Mouse (Mus musculus) heart, embryonic 14.5 days (tissue): ENCODE data around the gene Gtf2h4. TPM values are rescaled to one million over a fixed set of nuclear protein-coding genes. Genes with fewer than 3 reads are reported as not detected.

Source experiments
- ATAC-seq: fragments of 200-750 bp; cut with Nextera tagmentation; 2 replicates; pipeline ENCODE4 v1.8.0; 2017; ENCODE audit warnings: low read depth, moderate TSS enrichment; ENCODE audit not compliant: insufficient number of reproducible peaks, insufficient read depth, low FRiP score
- H3K27ac ChIP-seq, 2 experiments: fragments of 200-500 bp in 1 of 2; fragments of 300-500 bp in 1 of 2; sonication (generic) in 1 of 2; replicated peaks in 1 of 2; 2 replicates each; pipeline ENCODE4 v1.5.1; 2012 to 2014; ENCODE audit warnings: low read depth in 2 of 2, low read length in 2 of 2, control low read depth in 1 of 2, mild to moderate bottlenecking in 1 of 2, mixed read lengths in 1 of 2; ENCODE audit not compliant: control insufficient read depth in 1 of 2, insufficient read depth in 1 of 2
- H3K27me3 ChIP-seq: fragments of 300-500 bp; sonication (generic); 2 replicates; pipeline ENCODE4 v1.6.1; 2014; ENCODE audit warnings: mild to moderate bottlenecking, low read length, control low read depth; ENCODE audit not compliant: control insufficient read depth, insufficient read depth
- H3K36me3 ChIP-seq: fragments of 300-500 bp; sonication (generic); 2 replicates; pipeline ENCODE4 v1.6.1; 2014; ENCODE audit warnings: mild to moderate bottlenecking, control low read depth, low read length, mixed read lengths; ENCODE audit not compliant: control insufficient read depth, insufficient read depth
- H3K4me1 ChIP-seq, 2 experiments: fragments of 200-500 bp in 1 of 2; fragments of 300-500 bp in 1 of 2; sonication (generic) in 1 of 2; 2 replicates each; pipeline ENCODE4 v1.6.1; 2012 to 2014; ENCODE audit warnings: low read length in 2 of 2, control low read depth in 1 of 2, mixed read lengths in 1 of 2; ENCODE audit not compliant: control insufficient read depth in 2 of 2, insufficient read depth in 2 of 2
- H3K4me2 ChIP-seq: fragments of 300-500 bp; sonication (generic); 2 replicates; pipeline ENCODE4 v1.6.1; 2014; ENCODE audit warnings: mild to moderate bottlenecking, low read length
- H3K4me3 ChIP-seq, 2 experiments: fragments of 200-500 bp in 1 of 2; fragments of 300-500 bp in 1 of 2; sonication (generic) in 1 of 2; 2 replicates each; pipeline ENCODE4 v1.5.1; 2012 to 2014; ENCODE audit warnings: low read length in 2 of 2, mild to moderate bottlenecking in 2 of 2, control low read depth in 1 of 2, low read depth in 1 of 2, moderate library complexity in 1 of 2; ENCODE audit not compliant: control insufficient read depth in 1 of 2, insufficient read depth in 1 of 2
- H3K9ac ChIP-seq: fragments of 300-500 bp; sonication (generic); 2 replicates; pipeline ENCODE4 v1.6.1; 2014; ENCODE audit warnings: mild to moderate bottlenecking, low read length
- H3K9me3 ChIP-seq: fragments of 300-500 bp; sonication (generic); 2 replicates; pipeline ENCODE4 v1.6.1; 2016; ENCODE audit warnings: low read length, control low read depth; ENCODE audit not compliant: control insufficient read depth
- WGBS: fragments of 180-500 bp; shearing (Covaris S2); extraction: QIAGEN DNeasy Blood & Tissue Kit; methylation state at CpG from one replicate; pipeline ENCODE4 v1.1.7; 2014; 5-methylcytosine and 5-hydroxymethylcytosine counted together
- polyA plus RNA-seq: library from polyadenylated mRNA; unstranded; fragments of >200 nt; fragmentation: Nextera tagmentation; extraction: Ambion mirVana; gene quantifications from 2 replicates; pipeline ENCODE4 v1.2.1, GENCODE M21; 2014

Gtf2h4 gene
- polyA plus RNA-seq, 1 experiment from 2014 or later = 23.8 TPM

GRCm38 (mm10) chr17:35696691-35697090 lies 23.2 kb upstream of the Gtf2h4 start:
- Histone ChIP-seq H3K4me2 (peak overlapping the region; percentile 72), H3K27me3 (no peaks in the 10 kb centered on the region), H3K4me3 (peak overlapping the region in 1 of 2 experiments; percentile 40; a peak in 3 of 4 replicates), H3K36me3 (peaks cover 35% of the 10 kb centered on the region), H3K9me3 (peaks cover 5% of the 10 kb centered on the region), H3K27ac (peak overlapping the region in 1 of 2 experiments; percentile 97; a peak in 2 of 4 replicates), H3K4me1 (peaks cover 19% of the 10 kb centered on the region in 2 experiments), H3K9ac (peak overlapping the region; percentile 72)
- 46% methylated on average over 6 of the region's 6 CpGs for WGBS
- ATAC-seq = no peak

- H3K27me3 ChIP-seq = no peaks in the 10 kb centered on the region
- ATAC-seq = no peak
These were observed 21.8 kb upstream of the Gtf2h4 start for GRCm38 (mm10) chr17:35695289-35695688.

DNA sequence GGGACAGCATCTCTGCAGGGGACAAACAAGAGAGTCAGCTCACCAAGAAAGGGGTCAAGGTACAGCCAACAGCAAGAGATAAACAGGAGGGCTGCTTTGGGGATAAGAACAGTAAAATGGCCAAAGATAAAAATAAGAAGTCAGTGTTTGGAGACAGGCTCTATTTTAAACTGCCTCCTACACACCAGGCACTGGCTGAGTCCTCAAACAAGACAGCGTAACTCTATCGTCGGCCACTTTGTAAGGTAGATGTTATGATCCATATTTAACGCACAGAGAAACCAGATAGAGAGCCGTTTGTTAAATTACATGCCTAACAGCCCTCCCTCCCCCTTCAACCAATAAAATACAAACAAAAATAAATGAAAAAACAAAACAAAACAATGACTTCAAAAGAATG lies 20.4 kb upstream of the Gtf2h4 start:
- Histone ChIP-seq H3K4me3 (no peak overlapping the region), H3K9ac (no peak overlapping the region), H3K27ac (no peak overlapping the region), H3K9me3 (peaks cover 5% of the 10 kb centered on the region), H3K4me2 (no peak overlapping the region), H3K27me3 (no peaks in the 10 kb centered on the region), H3K4me1 (peaks cover 13% of the 10 kb centered on the region in 2 experiments), H3K36me3 (peaks cover 63% of the 10 kb centered on the region)
- ATAC-seq = no peak
- 58% methylated on average over 5 of the region's 5 CpGs for WGBS

More at GRCm38 (mm10) chr17:35695289-35695688, 21.8 kb upstream of the Gtf2h4 start:
- peaks cover 19% of the 10 kb centered on the region in 2 experiments for H3K4me1 ChIP-seq
- 91% methylated on average over 2 of the region's 2 CpGs for WGBS
- no peak overlapping the region for H3K9ac ChIP-seq
- no peak overlapping the region for H3K4me3 ChIP-seq
- H3K36me3 ChIP-seq = peaks cover 49% of the 10 kb centered on the region
- no peak overlapping the region for H3K27ac ChIP-seq
- H3K4me2 ChIP-seq = no peak overlapping the region
- peaks cover 5% of the 10 kb centered on the region for H3K9me3 ChIP-seq

DNA sequence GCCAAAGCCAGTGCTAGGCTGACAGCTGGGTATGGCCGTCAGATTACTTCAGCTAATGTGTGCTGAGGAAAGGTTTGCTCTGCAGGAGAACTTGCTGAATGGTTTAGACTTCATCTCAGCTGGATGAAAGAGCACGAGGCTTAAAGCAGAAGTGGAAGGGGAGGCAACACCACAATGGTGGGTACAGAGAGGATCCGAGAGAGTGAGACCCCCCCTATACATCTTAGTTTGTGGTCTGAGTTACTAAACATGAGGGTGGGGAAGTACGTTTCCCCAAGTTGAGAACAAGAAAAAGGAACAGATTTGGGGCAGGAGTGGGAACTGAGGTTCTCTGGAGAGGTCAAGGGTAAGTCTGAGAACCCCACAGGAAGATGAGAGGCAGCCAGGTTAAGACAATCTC lies 18.8 kb upstream of the Gtf2h4 start:
- Histone ChIP-seq H3K27me3 (no peaks in the 10 kb centered on the region), H3K4me2 (no peak overlapping the region), H3K4me1 (peaks cover 4 to 7% of the 10 kb centered on the region in 2 experiments), H3K9ac (no peak overlapping the region), H3K27ac (no peak overlapping the region), H3K4me3 (no peak overlapping the region), H3K36me3 (peaks cover 78% of the 10 kb centered on the region), H3K9me3 (peaks cover 5% of the 10 kb centered on the region)
- ATAC-seq = no peak
- 78% methylated on average over 4 of the region's 4 CpGs for WGBS

GRCm38 (mm10) chr17:35691811-35692210 lies 18.3 kb upstream of the Gtf2h4 start:
- H3K4me3 ChIP-seq = no peak overlapping the region
- WGBS = 63% methylated on average over 4 of the region's 4 CpGs
- no peak overlapping the region for H3K4me2 ChIP-seq
- H3K27me3 ChIP-seq = no peaks in the 10 kb centered on the region
- H3K9me3 ChIP-seq = peaks cover 5% of the 10 kb centered on the region
- H3K27ac ChIP-seq = no peak overlapping the region
- H3K9ac ChIP-seq = no peak overlapping the region
- H3K4me1 ChIP-seq = peaks cover 0 to 1% of the 10 kb centered on the region in 2 experiments; a peak in 3 of 4 replicates
- H3K36me3 ChIP-seq = peaks cover 84% of the 10 kb centered on the region
- no peak for ATAC-seq

DNA sequence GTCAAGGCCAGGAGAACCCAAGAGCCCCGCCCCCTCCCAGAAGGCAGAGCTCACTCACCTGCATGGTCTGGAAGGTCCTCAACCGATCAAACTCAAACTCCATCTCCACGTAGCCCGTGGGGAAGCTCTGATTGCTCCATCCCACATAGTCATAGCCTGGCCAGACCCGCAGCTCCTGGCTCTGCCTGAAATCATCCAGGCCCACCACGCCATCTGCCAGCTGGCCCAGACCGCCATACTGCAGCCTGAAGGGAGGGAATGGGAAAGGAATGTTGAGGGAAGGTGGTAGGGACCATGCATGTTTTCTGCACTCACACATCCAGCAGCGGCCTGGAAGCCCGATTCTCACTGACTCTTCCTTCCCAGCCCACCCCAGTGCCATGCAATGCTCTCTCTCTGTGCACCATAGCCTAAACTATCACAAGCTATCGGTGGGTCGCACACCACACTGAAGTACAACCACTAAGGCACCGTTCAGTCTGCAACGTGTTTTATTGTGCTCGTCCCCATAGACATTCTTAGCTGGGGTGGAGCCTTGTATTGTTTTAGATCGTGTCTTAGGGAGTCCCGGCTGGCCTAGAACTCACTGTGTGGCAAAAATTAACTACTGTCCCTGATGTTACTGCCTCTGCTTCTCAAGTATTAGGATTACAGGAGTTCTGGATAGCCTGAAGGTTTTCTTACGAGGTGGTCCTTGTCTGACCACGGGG lies 16.6 kb upstream of the Gtf2h4 start:
- no peaks in the 10 kb centered on the region for H3K4me1 ChIP-seq
- no peak overlapping the region for H3K4me3 ChIP-seq
- no peak overlapping the region for H3K4me2 ChIP-seq
- H3K27ac ChIP-seq = no peak overlapping the region
- peaks cover 91% of the 10 kb centered on the region for H3K36me3 ChIP-seq
- H3K9ac ChIP-seq = no peak overlapping the region
- H3K27me3 ChIP-seq = no peaks in the 10 kb centered on the region
- ATAC-seq = no peak
- WGBS = 88% methylated on average over 18 of the region's 18 CpGs
- peaks cover under 1% of the 10 kb centered on the region; the same call in 1 of the 2 replicates for H3K9me3 ChIP-seq

DNA sequence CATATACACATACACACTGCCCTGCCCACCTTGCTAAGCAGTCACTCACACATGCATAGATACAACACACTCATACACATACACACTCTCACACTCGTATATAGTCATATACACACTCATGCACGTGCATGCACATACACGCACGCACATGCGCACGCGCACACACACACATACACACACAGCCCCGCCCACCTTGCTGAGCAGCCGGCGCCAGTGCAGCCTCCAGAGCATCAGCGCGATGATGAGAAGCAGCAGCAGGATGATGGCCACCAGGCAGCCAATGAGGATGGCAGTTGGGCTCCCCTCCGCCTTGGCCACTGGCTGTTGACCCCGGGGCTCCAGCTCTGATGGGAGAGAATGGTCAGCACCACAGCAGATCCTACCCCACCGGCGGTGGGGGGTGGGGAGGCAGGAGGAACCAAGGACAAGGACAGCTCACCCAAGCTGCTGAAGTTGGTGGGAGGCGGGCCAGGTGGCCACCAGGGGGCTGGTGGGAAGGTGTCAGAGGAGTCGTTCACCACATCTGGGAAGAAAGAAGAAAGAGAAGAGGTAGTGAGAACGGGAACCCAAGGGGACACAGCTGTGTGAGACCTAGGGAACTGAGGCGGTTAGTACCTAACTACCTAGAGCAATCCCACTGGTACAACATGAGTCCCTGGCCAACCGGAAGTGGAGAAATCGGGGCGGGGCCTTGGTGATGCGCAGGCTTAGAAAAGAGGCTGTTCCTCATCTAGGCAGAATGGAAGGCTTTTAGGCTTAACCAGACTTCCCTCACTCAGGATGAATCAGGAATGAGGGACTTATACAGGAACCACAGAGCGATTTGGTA lies 15.0 kb upstream of the Gtf2h4 start:
- Histone ChIP-seq H3K9me3 (no peaks in the 10 kb centered on the region), H3K4me1 (no peaks in the 10 kb centered on the region), H3K4me2 (no peak overlapping the region), H3K27me3 (no peaks in the 10 kb centered on the region), H3K36me3 (peaks cover 100% of the 10 kb centered on the region), H3K27ac (no peak overlapping the region), H3K9ac (no peak overlapping the region), H3K4me3 (no peak overlapping the region)
- no peak for ATAC-seq
- 82% methylated on average over 25 of the region's 25 CpGs for WGBS
